Mouse (Mus musculus): Measurements from ENCODE around the gene Macf1.
"Not testable (repeated sequence)": the region's sequence is repeated elsewhere in the genome, so short reads cannot be mapped to it uniquely, and the experiment has no call there.

Macf1 gene

GRCm38 (mm10) chr4:123633874-123634273, 50.3 kb downstream of the Macf1 start:
- no peak for DNase-seq

DNA sequence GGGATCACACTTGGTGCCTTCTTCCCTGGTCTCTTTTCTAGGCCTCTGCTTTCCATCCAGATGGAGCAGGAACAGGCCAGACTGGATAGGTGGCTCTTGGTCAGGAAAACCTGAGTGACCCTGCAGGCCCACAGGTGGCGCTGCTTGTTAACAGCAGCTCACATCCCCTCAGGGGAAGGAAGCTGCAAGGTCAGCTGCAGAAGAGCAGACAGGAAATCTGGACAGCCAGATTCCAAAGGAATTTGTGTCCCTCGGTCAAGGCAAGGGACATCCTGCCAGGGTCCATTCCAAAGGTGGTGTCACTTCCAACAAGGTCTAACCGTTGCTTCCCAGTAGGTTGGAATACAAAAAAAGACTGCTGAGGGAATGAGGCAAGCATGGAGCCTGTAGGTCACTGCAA, 50.8 kb downstream of the Macf1 start:
- DNase-seq: peak; percentile 30

DNA sequence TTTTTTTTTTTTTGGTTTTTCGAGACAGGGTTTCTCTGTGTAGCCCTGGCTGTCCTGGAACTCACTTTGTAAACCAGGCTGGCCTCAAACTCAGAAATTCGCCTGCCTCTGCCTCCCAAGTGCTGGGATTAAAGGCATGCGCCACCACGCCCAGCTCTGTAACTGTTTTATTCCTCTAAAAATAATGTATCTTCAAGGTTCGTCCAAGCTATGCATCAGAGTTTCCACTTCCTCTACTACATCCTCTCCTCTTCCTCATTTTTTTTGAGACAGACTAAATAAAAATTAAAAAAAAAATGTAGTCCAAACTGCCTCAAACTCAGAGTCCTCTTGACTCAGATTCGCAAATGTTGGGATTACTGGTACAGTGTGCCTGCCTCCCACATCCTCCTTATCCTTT, 52.0 kb downstream of the Macf1 start:
- not testable (repeated sequence) for DNase-seq

- DNase-seq: no peak
These were observed 52.5 kb downstream of the Macf1 start for GRCm38 (mm10) chr4:123631654-123632053.

GRCm38 (mm10) chr4:123627683-123628082, 56.5 kb downstream of the Macf1 start:
- DNase-seq: no peak

GRCm38 (mm10) chr4:123625332-123626072, 58.7 kb downstream of the Macf1 start:
- no peak for DNase-seq

- no peak for DNase-seq
These were observed 59.7 kb downstream of the Macf1 start for GRCm38 (mm10) chr4:123624438-123624837.

- no peak for DNase-seq
These were observed 60.4 kb downstream of the Macf1 start for GRCm38 (mm10) chr4:123623742-123624151.

GRCm38 (mm10) chr4:123621732-123622131, 62.4 kb downstream of the Macf1 start:
- DNase-seq: no peak

GRCm38 (mm10) chr4:123617727-123618389, 66.3 kb downstream of the Macf1 start:
- DNase-seq: no peak

DNA sequence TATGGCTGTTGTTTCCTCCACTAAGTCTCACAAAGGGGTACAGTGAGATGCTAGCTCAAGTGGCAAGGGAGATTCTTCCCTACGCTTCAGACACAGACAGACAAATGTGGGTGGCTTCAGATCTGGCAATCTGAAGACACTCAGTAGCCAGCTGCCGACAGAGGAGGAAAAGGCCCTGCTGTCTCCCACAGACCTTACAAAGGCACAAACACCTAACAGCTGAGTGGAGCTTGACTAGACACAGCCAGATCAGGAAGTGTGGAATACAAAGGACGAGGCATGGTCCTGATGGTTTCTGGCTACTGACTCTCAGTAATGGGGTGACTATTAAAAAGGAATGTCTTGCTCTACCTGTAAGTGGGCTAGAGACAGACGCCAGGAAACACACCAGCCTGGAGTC, 67.2 kb downstream of the Macf1 start:
- DNase-seq: no peak

DNA sequence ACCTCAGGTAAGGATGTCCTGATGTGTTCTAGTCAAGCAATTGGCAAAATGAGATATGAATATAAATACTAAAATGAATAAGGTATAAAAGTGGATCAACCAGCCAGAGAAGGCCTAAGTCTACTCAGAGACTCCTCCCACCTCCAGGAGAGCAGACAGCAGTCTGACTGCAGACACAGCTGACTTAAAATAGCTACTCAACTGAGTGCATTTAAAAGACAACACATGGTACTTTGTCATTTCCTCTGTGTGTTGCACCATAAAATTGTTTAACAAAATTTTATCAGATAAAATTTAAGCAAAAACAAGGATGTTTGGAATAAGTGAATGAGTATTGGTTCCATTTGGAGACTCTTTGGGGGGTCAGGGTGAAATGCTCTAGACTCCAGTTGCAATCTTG, 67.7 kb downstream of the Macf1 start:
- DNase-seq: no peak

DNA sequence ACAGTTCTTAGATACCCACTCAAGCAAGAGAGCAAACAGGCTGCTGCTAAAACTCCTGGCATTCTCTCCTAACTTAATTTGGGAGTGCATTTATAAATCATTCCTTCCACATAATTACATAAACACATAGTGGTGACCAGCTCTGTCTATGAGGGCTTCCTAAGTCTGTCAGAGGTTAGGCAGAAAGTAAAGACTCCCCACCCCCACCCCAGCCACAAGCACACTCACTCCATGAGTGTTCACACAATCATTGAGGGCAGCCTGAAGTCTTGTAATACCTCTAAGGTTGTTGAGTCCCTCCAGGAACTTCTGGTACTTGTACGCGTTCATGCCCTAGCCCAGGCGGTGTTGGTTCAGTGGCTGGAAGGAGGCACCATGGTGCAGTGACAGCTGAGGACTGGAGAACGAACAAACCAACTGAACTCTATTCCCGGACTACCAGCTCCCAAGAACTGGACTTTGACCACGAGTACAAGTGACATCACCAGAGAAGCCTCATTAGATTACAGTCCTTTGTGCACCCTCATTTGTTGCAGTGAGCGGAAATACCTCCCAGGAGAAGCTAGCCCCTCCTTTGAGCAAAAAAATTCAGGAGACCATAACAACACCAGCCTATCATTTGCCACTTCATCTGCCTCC, 70.7 kb downstream of the Macf1 start:
- DNase-seq: no peak

DNA sequence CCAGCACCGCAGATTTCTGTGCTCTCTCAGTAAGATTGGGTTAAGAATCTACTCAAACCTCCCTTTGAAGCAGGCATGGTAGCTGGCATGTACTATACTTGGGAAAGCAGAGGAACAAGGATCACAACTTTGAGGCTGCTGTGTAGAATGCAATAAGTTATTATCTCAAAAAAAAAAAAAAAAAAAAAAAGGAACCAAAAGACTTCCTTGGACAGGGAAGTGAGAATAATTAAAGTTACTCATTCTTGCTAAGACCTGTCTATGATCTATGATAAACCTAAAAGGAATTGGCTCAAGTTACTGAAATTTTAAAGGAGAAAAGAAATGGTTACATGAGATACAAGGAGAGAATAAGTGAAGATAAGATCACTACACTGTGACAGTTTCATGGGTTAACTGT, 72.2 kb downstream of the Macf1 start:
- DNase-seq: no peak

DNA sequence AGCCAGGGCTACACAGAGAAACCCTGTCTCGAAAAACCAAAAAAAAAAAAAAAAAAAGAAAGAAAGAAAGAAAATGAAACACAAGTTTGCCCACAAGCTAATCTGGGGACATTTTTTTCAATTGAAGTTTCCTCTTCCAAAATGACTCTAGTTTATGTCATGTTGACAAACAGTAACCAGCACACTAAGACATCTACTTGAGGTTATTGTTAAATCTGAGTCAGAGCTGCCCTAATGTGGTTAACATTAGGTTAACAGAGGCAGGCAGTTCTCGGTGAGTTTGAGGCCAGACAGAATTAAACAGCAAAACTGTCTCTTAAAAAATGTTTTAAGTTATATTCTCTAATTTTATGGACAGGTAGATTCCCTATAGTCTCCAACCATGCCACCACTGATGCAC, 72.9 kb downstream of the Macf1 start:
- no peak for DNase-seq

DNA sequence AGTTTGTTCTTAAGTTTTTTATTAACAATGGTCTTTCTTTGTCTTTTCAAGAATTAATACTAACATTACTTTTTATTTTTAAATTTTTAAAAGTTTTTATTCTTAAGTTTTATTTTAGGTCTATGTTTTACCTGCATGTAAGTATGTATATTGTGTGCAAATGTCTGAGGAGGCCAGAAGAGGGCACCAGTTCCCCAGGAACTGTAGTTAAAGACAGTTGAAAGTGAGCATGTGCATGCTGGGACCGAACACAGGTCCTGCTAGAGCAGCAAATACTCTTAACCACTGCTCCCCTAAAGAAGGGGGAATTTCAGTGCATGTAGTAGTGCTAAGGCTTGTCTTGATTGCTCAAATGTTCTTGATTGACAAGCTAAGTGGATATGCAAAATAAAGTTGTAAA, 77.0 kb downstream of the Macf1 start:
- DNase-seq: no peak

GRCm38 (mm10) chr4:123605948-123606347, 78.2 kb downstream of the Macf1 start:
- DNase-seq: no peak

- no peak for DNase-seq
These were observed 78.9 kb downstream of the Macf1 start for GRCm38 (mm10) chr4:123605309-123605708.

- no peak for DNase-seq
These were observed 81.4 kb downstream of the Macf1 start for GRCm38 (mm10) chr4:123602700-123603261.

DNA sequence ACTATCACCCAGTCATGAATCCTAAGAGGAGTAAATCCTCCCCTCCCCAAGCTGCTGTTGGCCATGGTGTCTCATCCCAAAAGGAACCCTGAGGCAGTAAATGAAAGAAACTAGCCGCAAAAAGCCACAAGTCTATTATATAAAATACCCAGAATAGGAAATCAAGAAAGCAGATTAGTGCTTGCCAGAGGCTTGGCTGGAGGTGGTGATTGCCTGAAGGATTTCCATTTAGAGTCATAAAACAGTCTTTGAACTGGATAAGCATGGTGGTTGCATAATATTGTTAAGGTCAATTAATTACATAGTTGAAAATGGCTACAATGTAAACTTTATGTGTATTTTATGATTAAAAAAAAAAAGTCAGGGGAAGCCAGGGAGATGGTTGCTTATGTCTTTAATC, 83.1 kb downstream of the Macf1 start:
- no peak for DNase-seq

- no peak for DNase-seq
These were observed 85.5 kb downstream of the Macf1 start for GRCm38 (mm10) chr4:123598519-123599228.

- no peak for DNase-seq
These were observed 89.8 kb downstream of the Macf1 start for GRCm38 (mm10) chr4:123594381-123594806.

DNA sequence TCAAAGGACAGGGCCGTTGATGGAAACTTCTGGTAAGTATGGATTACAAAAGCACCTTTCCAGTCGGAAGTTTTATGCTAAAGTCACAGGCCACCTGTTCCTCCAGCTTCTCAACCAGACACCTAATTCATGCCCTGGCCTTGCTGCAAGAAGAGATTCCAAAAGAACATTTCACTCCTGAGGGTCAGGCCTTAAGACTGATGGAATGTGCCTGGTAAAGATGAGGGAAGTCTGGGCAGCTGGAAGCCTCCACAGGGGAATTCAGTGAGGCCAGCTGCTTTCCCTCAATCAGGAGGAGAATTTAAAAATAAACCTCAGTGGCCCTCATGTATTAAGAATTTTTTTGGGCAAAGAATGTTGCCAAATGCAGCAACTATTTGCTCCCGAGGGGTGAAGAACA, 90.5 kb downstream of the Macf1 start:
- DNase-seq: no peak
